Mouse (Mus musculus): ENCODE results near the gene Agmat.

Gene Agmat

DNA sequence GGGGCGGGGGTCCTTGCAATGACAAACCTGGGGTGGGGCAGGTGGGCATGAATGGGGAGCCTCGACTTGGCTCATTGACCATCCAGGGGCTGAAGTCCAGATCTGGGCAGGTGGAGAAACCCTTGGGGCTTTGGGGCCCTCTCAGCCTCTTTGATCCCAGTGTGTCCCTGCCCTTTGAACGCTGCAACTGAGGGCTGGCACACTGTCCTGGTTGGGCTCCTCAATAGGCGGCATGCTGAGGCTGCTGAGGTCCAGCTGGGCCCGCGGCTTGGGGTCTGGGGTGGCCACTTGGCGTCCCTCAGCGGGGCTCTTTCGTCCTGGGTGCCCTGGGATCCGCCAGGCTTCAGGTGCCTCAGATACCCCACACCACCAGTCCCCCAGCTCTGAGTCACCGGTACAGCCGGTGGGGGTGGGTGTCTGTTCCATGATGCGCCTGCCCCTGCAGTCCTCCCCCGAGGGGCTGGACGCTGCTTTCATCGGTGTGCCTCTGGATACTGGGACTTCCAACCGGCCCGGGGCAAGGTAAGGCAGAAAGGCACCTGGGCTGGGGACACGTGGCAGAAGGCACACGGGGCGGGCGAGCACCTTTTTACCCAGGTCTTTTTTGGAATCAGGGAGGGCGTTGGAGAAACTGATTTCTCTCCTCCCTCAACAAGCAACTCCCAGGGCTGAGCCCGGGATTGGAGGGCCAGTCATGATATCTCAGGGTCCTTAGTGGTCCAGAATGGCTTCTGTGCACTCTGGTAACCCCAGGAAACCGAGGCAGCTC lies at the start of gene Agmat:
Gene Agmat (plus strand): TSS at position 95 of the 769 bp plus-strand sequence.
- DNase-seq (ENCODE audit: low spot score in 2 of 2), result no peak

DNA sequence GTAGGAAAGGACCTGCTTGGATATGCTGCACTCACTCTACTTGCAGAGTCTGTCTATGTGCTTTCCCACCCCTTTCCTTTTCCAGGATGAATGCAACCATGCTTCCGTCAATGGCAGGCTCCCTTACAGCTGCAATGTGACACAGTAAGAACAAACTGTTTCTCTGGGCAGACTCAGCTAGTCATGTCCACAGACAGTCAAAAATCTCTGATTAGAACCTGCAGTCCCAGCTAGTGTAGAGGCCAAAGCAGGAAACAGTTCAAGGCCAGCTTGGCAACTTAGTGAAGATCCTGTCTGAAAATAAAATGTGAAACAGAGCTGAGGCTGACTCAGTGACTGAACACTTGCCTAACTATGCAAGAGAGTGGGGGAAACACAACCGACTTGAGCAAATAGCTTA lies 41.8 kb upstream of the Agmat start:
- DNase-seq (ENCODE audit: low spot score in 2 of 2), result no peak

DNA sequence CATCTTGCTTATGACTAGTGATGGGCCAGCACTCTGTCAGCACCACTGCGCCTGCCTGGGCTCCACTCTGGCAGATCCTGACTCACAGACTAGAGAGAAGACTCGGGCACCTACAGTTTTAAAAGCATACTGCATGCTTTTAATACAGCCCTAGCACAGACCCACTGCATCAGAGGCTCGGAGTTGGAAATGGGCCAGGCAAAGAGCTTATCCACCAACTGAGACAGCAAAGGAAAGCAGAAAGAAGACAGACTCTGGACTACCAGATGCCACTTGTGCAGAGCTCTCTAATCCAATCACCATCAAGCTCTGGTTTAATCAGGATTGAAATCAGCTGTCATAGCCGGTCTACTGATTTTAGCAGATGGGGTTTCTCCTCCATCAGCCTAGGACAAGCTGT lies 41.1 kb upstream of the Agmat start:
- DNase-seq (ENCODE audit: low spot score in 2 of 2), result peak; percentile 32 to 42

DNA sequence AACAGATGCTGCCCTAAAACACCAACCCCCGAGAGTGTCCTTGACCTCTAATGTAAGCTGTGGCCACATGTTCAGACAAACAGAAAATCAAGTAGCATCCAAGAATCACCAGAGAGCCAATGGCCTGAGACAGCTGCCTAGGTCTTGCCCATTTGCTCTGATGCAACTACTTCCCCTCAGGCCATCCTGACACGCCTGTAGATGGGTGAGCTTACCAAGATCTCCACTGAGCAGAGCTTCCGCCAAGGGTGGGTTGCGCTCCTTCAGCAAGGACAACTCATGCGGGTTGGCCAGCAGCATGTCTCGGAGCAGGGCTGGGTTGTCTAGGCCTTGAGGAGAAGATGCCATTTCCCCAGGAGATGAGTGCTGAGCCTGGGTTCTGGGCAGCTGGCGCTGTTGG lies 38.5 kb upstream of the Agmat start:
- DNase-seq (ENCODE audit: low spot score in 2 of 2), result no peak

DNA sequence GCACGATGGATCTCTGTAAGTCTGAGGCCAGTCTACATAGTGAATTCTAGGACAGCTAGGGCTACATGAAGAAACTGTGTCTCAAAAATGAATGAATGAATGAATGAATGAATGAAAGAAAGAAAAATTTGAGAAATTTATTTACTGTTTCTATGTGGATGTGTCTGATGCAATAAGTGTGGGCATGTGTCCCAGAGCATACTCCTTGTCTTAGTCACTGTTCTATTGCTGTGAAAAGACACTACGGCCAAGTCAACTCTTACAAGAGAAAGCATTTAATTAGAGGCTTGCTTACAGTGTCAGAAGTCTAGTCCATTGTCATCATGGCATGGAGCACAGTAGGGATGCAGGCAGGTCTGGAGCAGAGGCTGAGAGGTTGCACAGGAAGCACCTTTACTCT lies 37.5 kb upstream of the Agmat start:
- DNase-seq (ENCODE audit: low spot score in 2 of 2), result no peak

- no peak for DNase-seq (ENCODE audit: low spot score in 2 of 2)
These were observed 35.2 kb upstream of the Agmat start for GRCm38 (mm10) chr4:141711250-141711649.

DNA sequence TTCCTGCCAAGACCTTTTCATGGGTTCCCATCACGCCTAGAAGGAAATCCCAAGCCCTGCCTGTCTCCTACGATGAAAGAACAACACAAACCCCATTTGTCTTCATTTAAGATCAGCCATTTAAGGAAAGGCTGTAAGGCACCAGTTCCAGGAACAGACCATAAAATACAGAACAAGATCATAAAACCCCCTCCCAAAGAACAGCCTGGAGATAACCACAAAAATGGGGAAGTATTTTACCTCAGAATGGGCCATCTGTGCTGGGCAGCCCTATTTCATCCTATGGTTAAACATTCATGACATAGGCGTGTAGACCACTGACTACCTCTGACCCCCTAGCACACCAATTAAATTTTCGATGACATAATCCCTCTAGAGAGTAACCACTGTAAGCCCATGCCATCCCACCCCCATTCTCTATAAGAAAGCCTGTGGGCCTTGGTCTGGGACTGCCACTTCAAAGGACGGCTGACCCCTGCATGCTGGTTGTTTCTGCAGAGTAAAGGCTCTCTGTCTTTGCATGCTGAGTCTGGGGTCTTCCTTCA lies 32.8 kb upstream of the Agmat start:
- DNase-seq (ENCODE audit: low spot score in 2 of 2), result no peak

- no peak for DNase-seq (ENCODE audit: low spot score in 2 of 2)
These were observed 31.4 kb upstream of the Agmat start for GRCm38 (mm10) chr4:141715027-141715426.

GRCm38 (mm10) chr4:141717633-141718032 lies 28.8 kb upstream of the Agmat start:
- DNase-seq (ENCODE audit: low spot score in 2 of 2), result no peak

- DNase-seq (ENCODE audit: low spot score in 2 of 2), result no peak
These were observed 27.2 kb upstream of the Agmat start for GRCm38 (mm10) chr4:141719304-141719703.

- DNase-seq (ENCODE audit: low spot score in 2 of 2), result no peak
These were observed 25.5 kb upstream of the Agmat start for GRCm38 (mm10) chr4:141720761-141721523.

DNA sequence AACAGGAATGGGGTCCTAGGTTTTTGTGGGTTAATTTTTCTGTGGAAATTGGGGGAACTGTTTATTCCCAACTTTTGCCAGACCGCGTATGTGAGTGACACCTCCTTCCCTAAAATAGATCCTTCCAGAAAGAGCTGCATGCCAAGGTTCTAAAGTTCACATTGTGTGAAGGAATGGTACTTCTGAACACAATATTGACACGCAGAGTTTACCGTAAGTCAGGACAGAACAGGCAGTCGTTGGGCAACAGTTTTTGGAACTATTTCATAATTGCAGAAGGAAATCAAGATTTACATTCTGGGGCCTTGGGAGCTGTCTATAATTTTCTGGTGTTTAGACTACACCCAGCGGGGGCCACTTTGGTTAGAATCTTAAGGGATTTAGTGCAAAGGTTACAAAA lies 24.5 kb upstream of the Agmat start:
- DNase-seq (ENCODE audit: low spot score in 2 of 2), result no peak

GRCm38 (mm10) chr4:141722731-141723672 lies 23.5 kb upstream of the Agmat start, which contains the start of gene Ddi2:
Ddi2 (minus strand) TSS chr4:141723419.
- DNase-seq (ENCODE audit: low spot score in 2 of 2), result peak; percentile 81 to 83

DNA sequence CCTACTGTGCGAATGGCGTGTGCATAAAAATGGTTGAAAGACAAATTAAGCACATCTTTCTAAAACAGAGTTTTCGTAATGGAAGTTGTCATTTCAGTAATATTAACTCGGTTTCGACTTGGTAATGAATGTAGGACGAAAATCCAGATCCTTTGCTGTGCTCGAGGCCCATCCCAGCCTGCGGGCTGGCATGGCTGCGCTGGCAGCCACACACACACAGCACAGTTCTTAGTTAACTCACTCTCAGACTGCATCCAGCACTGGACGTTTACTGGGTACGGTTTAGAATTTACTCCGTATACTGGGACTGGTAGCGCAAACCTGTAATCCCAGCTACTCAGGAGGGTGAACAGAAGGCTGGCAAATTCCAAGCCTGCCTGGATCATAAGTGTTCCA lies 22.8 kb upstream of the Agmat start:
- DNase-seq (ENCODE audit: low spot score in 2 of 2), result no peak

GRCm38 (mm10) chr4:141724594-141724993 lies 21.9 kb upstream of the Agmat start:
- no peak for DNase-seq (ENCODE audit: low spot score in 2 of 2)

DNA sequence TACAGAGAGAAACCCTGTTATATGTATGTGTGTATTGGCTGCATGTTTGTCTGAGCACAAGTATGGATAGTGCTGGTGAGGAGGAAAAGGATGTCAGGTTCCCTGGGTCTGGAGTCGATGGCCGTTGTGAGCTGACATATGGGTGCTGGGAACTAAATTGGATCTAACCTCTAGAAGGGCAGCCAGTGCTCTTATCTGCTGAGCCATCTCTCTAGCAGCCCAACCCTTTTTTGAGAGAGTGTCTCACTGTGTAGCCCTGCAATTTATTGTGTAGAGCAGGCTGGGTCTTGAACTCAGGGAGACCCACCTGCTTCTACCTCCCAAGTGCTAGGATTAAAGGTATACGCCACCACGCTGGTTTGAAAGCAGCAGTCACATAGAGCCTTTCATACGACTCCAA lies 21.2 kb upstream of the Agmat start:
- no peak for DNase-seq (ENCODE audit: low spot score in 2 of 2)

GRCm38 (mm10) chr4:141725738-141726137 lies 20.7 kb upstream of the Agmat start:
- no peak for DNase-seq (ENCODE audit: low spot score in 2 of 2)

DNA sequence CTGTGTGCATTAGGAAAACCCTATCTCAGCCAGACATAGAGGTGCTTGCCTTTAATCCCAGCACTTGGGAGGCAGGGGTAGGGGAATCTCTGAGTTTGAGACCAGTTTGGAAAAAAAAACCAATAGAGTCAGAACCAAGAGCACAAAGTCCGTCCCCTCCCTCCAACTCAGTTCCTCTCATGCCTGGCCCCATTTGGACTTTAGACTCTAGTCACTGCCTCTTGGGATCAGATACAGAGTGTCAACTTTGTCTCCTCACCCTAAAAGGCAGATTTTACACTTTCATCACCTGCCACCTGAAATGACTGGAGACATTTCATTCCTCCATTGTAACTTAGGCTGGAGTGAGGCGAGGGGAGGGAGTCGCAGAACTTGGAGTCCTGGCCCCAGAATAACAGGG lies 17.2 kb upstream of the Agmat start:
- no peak for DNase-seq (ENCODE audit: low spot score in 2 of 2)

GRCm38 (mm10) chr4:141730401-141730800 lies 16.1 kb upstream of the Agmat start:
- no peak for DNase-seq (ENCODE audit: low spot score in 2 of 2)

DNA sequence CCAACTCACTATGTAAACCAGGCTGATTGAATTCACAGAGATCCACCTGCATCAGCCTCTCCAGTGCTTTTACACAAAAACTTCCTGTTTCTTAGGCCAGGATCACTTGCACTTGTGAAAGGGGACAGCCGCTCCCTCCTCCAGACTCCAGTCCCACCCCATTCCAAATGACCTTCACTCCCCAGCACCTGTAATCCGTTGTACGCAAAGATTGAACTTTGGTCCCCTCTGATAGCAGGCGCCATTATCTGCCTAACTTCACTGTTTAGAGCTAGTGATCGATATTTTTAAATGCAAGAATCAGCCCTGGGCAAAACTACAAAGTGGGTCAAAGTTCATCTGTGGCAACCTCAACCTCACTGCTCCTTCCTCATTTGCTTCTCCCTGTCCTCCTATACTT lies 14.7 kb upstream of the Agmat start:
- no peak for DNase-seq (ENCODE audit: low spot score in 2 of 2)

GRCm38 (mm10) chr4:141734446-141735205 lies 11.8 kb upstream of the Agmat start:
- DNase-seq (ENCODE audit: low spot score in 2 of 2), result peak; percentile 89

Data from frontal cortex, postnatal 14 days (tissue).